Mouse (Mus musculus) heart, postnatal 10 days (tissue): ENCODE measurements around the gene Ids. TPM values are rescaled to one million over a fixed set of nuclear protein-coding genes. Genes with fewer than 3 reads are reported as not detected.
"Not testable (repeated sequence)": the region's sequence is repeated elsewhere in the genome, so short reads cannot be mapped to it uniquely, and the experiment has no call there.

Experiments used
- DNase-seq, 2 experiments: peaks; one replicate each; pipeline ENCODE4 v3.0.0; 2021
- intact Hi-C: fragments of 180-260 bp; cut with DNase I; formaldehyde crosslinking; loops from one replicate; pipeline ENCODE4 v1.15.1; 2025
- total RNA-seq, 2 experiments: library from RNA; stranded (reverse); gene quantifications; 2 replicates each; pipeline ENCODE4 v1.2.3; 2021

Ids gene
- 10 to 100 TPM; 20.4 to 21.4 TPM for total RNA-seq

DNA sequence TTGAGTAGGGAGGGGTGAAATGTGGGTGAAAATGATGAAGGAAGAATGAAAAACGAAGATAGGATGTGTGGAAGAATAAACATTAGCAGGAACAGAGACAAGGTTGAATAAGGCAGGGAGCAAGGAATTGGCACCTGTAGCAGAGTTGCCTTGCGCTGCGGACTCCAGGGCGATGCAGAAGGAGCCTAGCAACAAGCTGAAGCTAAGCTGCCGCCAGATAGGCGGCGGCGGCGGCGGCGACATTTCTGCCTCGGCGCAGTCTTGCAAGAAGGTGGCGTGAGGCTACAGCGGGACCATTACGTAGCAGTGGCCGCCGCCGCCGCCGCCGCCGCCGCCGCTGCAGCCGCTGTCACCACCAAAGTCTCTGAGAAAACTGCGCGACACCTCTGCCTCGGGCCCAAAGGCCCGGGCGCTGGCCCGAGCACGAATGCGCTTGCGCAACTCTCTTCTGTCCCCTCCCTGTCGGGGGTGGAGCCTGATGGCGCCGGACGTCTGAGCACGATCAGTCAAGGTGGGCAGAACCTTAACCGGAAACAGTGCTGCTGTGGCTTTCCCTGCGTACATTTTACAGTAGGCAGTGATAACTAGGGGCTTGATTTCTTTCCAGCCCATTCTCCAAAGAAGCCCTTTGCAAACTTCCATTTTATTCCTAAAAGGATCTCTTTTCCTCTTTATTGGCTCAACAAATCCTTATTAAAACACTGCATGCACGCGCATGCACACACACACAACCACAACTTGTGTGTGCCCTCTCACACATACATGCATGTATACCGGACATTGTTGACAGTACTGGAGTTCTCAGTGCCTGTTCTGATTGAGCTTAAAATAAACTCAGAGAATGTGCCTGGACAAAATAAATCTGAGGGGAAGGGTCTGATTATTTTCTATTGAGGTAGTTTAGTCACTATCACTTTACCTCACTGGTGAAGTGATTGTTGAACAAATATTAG, at the start of gene Ids:
Ids (minus strand) TSS at position 424 of the 953 bp plus-strand sequence.
- peak; percentile 87 to 88 for DNase-seq

DNA sequence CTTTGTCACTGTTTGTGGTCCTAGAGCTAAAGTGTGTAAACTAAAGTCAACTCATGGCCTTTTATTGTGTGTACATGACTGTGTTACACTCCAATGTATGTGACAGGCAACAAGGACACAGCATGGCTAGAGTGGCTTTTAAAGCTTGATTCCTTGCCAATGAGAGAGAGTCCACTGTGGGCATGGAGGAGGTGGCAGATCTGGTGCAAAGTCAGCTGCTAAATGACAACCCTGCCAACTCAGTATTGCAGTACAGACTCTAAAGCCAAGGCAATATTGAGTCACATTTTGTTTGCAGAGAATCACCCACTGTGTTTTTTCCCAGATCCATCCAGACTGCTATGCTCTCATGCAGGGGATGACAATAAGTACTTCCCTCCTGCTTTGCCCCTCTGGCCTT, 27.8 kb upstream of the Ids start:
- DNase-seq, intact Hi-C loops: not testable (repeated sequence)

More for the DNA sequence above, at the start of gene Ids:
- intact Hi-C loops, result loop anchor here (5.0 kb wide), 1 partner anchor 212 kb away; no protein-coding TSS in a partner anchor

- no peak for DNase-seq
These were observed 21.1 kb upstream of the Ids start for GRCm38 (mm10) chrX:70385962-70386351.

GRCm38 (mm10) chrX:70385276-70385961, 20.5 kb upstream of the Ids start, which contains the start of gene 1110012L19Rik:
Gene 1110012L19Rik (plus strand): TSS chrX:70385877.
- DNase-seq, result peak; percentile 82 to 84
- intact Hi-C loops, result loop anchor here (5.0 to 10.0 kb wide), 2 partner anchors 89 to 177 kb away; partner anchors contain the start of gene Tmem185a

More at GRCm38 (mm10) chrX:70385962-70386351, 21.1 kb upstream of the Ids start:
- intact Hi-C loops, result loop anchor here (5.0 to 10.0 kb wide), 2 partner anchors 89 to 176 kb away; partner anchors contain the start of gene Tmem185a

DNA sequence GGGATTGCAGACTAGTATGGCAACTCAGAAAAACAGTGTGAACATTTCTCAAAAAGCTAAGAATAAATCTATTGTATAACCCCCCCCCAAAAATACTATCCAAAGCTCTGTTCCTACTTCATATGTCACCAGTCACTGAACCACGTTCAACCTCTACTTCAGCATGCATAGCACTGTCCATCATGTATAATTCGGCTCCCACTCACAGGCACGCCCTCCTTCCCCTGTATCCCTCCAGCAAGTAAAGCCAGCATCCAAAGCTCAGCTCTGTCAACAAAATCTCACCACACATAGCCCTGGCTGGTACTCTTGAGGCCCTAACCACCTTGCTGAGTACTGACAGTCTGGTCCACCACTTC, 20.0 kb upstream of the Ids start:
- intact Hi-C loops, result loop anchor here (5.0 to 10.0 kb wide), 2 partner anchors 90 to 177 kb away; partner anchors contain the start of gene Tmem185a
- no peak for DNase-seq

DNA sequence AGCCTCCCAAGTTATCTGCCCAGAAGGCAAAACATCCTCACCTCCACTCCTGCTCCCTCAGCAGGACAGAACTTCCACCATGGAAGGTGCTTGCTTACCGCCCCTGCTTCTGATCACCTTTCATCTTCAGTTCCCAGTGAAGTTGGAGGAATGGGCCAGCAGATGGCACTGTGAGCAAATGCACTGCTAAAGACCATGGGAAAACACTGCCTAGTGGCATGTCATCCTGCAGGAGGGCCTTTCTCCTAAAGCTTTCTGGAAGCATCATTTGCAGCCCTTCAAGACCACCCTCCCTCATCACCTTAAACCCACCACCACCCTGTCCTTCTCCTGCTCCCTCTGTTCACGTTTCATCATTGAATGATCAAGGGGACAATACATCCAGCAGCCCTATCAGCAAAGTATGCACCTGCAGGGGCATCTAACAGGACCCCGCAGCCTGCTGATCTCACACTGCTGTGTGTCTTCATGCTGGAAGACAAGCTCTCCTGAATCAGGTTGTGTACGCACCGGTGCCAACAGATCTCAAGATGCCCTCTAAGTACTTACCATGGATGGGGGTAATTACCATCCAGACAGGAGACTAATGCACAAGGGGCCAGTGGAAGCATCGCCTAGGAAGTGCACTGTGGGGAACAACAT, 9.7 kb upstream of the Ids start:
- DNase-seq, result not testable (repeated sequence)
- intact Hi-C loops, result loop anchor here (5.0 kb wide), 1 partner anchor 193 kb away; no protein-coding TSS in a partner anchor

DNA sequence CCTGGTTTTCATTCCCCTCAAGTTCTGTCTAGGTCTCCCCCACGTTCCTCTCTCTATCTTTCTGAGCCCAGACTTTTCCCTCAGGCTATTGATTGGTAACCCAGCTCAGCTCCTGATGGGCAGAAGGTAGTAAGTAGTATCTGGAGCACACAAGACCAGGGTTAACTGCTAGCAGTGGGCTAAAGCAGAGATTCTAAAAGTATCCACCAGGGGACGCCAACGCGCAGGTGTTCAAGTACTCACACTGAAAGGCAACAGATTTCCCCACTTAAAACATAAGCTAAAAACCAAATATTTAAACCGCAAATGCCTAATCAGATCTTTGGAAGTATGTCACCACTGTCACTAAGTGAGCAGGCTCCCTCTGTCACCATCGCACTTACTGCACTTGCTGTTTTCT, 4.9 kb upstream of the Ids start:
- DNase-seq, result not testable (repeated sequence)
- intact Hi-C loops, result loop anchor here (5.0 kb wide), 1 partner anchor 208 kb away; no protein-coding TSS in a partner anchor

- intact Hi-C loops, result no loop called here
- DNase-seq, result no peak
These were observed 682 bp downstream of the Ids start for GRCm38 (mm10) chrX:70364202-70364601.

- DNase-seq, result no peak
- intact Hi-C loops, result no loop called here
These were observed 1.4 kb downstream of the Ids start for GRCm38 (mm10) chrX:70363446-70363845.

DNA sequence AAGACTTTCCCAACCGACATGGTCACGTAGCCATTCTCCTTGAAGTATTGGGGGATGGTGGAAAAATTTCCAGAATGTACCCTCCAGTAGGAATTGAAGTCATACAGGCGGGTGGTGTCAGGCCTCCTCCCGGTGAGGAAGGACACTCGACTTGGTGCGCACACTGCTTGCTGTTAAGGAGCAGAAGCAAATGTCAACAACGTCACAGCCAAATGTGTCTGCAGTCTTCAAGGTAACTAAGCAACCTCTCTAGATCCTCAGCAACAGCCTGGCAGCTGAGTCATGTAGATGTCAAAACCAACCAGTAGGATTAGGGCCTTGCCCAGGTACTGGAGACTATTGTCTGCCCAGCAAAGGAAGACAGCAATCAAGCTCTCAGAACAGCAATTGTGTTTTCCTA, 1.9 kb downstream of the Ids start:
- DNase-seq, result no peak
- intact Hi-C loops, result no loop called here

- peak; percentile 60 to 69 for DNase-seq
- intact Hi-C loops, result loop anchor here (5.0 kb wide), 2 partner anchors 1378 to 1493 kb away; no protein-coding TSS in a partner anchor
These were observed 34.6 kb downstream of the Ids start for GRCm38 (mm10) chrX:70330202-70330843.

DNA sequence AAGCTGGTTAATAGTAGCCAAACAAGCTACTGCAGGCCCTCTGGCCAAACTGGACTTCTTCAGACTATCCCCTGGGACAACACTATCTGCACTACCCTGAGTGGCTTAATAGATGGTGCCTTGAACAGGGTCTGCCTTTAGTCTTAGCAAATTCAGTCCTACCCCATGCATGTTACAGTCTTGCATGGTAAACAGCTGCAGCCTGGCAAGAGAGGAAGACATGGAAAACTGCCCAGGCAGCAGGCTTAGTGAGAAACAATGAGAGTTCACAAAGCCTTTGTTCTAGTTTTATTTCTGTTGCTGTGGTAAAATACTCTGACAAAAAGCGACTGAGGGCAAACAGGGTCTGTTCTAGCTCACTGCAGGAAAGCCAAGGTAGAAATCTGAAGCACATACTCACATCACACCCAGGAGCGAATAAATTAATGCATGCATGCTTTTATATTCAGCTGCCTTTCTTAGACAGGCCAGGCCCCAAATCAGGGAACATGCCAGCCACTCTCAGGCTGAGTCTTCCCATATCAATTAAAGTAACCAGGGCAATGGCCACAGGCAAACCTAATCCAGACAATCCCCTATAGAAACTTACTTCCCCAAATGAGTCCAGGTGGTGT, 36.2 kb downstream of the Ids start:
- intact Hi-C loops, result no loop called here
- DNase-seq, result peak in 1 of 2 experiments; percentile 1

DNA sequence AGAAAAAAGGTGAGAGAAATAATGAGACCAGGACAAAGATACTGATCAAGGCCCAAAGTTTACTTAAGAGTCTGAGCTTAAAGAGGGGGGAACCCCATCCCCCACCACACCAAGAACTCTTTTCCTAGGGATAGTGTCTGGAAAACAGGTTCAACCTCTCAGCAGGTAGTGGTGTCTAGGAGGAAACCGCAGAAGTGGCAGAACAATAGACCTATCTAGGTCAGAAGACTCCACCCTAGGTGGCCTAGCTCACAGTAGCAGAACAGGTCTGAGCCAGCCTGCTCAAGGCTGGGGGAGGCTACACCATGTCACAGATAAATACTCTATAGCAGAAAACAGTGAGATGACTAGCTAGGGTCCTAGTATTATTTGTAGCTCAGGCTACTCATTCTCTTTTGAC, 37.2 kb downstream of the Ids start:
- intact Hi-C loops, result no loop called here
- DNase-seq, result no peak

DNA sequence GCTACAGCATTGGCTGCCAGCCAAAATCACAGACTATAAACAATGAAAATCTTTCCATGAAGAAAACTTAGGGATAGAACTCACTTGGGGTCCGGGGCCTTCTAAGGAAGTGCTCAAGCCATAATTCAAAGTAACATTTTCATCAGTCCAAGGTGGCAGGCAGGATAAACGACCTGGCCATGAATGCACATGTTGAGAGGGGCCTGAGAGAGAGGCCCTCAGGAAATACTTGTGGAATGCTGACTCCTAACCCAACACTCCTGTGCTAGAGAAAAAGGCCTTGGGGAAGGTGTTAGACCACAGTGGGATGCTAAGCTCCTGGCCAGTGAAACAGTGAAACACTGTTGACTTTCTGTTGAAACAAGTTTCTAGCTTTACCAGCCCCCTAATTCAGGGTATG, 45.6 kb downstream of the Ids start:
- intact Hi-C loops, result no loop called here
- no peak for DNase-seq

DNA sequence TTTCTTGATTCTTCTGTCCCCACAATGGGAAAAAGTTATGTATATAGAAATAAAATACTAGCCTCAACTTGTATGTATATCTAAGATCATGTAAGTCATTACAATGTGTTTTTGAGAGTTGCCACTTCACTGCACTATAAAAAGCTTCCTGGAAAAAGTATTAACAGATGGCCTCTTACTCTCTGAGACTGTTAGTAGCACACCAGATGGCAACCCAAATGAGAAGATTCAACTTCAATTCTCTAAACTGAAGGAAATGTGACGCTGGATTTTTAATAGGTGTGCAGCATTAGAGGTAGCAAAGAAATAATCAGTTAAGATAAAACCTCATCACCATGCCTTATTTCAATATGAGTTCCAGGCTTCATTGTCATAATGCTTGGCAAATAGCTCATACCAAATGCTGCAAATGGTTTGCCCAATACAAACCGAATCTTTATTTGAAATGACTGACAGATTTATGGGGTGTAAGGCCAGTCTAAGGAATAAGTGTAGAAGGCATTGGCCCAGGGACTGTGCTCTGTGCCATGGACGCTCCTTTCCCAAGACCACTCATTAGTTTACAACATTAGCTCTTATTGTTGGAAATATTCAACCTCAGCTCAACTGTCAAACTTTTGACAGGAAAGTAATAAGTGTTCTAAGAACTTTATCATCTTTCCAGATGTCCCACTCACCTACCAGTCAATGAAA, 49.8 kb downstream of the Ids start:
- intact Hi-C loops, result no loop called here
- no peak for DNase-seq
